Mouse (Mus musculus): ENCODE data around the gene Bcor. TPM values are rescaled to one million over a fixed set of nuclear protein-coding genes. Genes with fewer than 3 reads are reported as not detected.

Gene Bcor
- polyA plus RNA-seq, 1 experiment from 2014 or later = 4.5 TPM

DNA sequence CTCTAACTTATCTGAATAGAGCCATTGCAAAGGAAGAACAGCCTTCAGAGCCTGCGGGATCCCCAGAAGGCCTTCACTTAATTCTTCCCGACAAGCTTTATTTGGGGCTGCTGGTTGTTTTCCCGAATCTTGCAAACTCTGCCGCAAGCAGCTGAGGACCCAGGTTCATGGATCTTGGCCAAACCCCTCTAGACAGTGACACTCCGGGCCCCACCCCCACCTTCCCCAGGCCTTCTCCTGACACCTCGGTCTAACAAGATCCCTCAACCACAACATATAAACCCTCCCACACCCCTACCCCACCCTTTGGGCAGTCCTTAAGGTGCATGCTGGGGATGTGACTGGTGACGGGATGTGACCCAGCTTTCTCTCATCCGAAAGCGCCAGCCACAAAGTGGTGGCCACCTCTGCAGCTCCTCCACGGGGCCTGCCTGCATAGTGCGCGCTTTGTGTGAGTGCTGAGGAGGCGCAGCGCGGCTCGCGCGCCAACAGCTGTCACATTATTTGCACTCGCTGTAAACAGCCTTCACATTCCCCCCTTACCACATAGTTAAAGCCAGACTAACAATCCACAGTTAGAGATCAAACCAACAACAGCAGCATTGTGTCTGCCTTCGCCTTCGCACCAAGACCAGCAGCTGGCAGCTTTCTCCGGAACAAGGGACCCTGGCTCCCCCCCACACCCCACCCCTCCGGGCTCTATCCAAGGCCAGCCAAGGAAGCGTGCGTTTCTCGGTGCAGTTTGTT, 91.0 kb downstream of the Bcor start:
- Histone ChIP-seq H3K4me2 (ENCODE audit: low read depth, low read length) (no peak overlapping the region), H3K4me1 (ENCODE audit: control insufficient read depth, low read depth, low read length) (peaks cover 13% of the 10 kb centered on the region), H3K27ac (ENCODE audit: low read length) (no peak overlapping the region), H3K4me3 (ENCODE audit: low read depth, low read length) (no peak overlapping the region), H3K27me3 (ENCODE audit: control insufficient read depth, insufficient read depth, low read depth, low read length) (peaks cover 11% of the 10 kb centered on the region), H3K9ac (ENCODE audit: low read depth, low read length) (no peak overlapping the region), H3K9me3 (replicated peaks; ENCODE audit: control insufficient read depth, low read length) (no peaks in the 10 kb centered on the region), H3K36me3 (ENCODE audit: control insufficient read depth, insufficient read depth) (no peaks in the 10 kb centered on the region)
- WGBS (ENCODE audit: insufficient replicate concordance) = 15% methylated on average over 26 of the region's 26 CpGs
- ATAC-seq (ENCODE audit: low read depth) = no peak

DNA sequence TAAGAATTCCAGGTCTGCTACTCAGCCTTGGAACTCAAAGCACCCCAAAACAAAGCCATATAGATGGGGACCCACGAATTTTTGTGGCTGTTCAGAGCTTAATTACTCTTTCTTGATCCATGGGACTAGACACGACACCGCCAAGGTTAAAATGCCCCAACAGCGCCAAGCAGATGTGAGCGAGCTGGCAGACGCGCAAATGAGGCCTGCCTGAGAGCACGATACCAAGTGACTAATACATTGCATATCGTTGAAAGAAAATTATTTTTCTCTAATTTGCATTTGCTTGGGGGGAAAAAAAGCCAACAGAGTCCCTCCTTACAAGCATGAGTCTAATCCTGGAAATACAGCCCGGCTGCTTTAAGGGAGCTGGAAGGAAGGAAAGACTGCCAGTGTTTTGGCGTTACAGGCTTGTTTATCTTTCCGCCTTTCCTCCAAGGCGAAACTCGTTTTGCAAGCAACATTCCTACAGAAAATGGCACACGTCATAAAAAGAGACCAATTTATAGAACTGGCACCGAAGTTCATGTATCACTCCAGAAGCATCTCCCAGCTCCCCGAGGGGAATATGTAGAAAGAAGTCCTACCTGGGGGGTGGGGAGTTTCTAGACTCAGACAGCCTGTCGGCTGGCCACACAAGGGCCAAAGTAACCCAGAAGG, 92.2 kb downstream of the Bcor start:
- no peak overlapping the region for H3K4me3 ChIP-seq (ENCODE audit: low read depth, low read length)
- no peak overlapping the region for H3K4me2 ChIP-seq (ENCODE audit: low read depth, low read length)
- H3K27ac ChIP-seq (ENCODE audit: low read length) = no peak overlapping the region
- ATAC-seq (ENCODE audit: low read depth) = no peak
- H3K27me3 ChIP-seq (ENCODE audit: control insufficient read depth, insufficient read depth, low read depth, low read length) = peaks cover 11% of the 10 kb centered on the region
- peaks cover 13% of the 10 kb centered on the region for H3K4me1 ChIP-seq (ENCODE audit: control insufficient read depth, low read depth, low read length)
- H3K9ac ChIP-seq (ENCODE audit: low read depth, low read length) = no peak overlapping the region
- WGBS (ENCODE audit: insufficient replicate concordance) = 38% methylated on average over 18 of the region's 18 CpGs
- no peaks in the 10 kb centered on the region for H3K9me3 ChIP-seq (replicated peaks; ENCODE audit: control insufficient read depth, low read length)
- H3K36me3 ChIP-seq (ENCODE audit: control insufficient read depth, insufficient read depth) = no peaks in the 10 kb centered on the region

DNA sequence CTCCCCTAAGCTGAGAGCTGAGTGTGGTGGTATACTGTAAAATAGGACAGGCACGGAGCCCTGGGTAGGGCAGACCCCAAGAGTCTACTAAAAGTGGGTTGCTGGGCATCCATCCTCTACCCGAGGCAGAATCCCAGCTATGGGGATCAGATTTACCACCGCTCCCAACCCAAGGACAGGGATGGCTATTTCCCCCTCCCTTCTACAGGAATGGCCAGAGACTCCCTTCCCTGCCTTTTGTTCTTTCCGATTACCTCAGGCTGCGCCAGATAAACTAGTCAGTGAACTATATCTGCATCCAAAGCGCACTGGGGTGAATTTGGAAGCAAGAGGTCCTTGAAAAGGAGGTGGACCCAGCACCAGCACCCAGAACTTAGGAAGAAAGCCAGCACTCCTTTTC, 93.1 kb downstream of the Bcor start:
- no peaks in the 10 kb centered on the region for H3K9me3 ChIP-seq (replicated peaks; ENCODE audit: control insufficient read depth, low read length)
- peaks cover 10% of the 10 kb centered on the region for H3K4me1 ChIP-seq (ENCODE audit: control insufficient read depth, low read depth, low read length)
- ATAC-seq (ENCODE audit: low read depth) = no peak
- H3K36me3 ChIP-seq (ENCODE audit: control insufficient read depth, insufficient read depth) = no peaks in the 10 kb centered on the region
- peaks cover 11% of the 10 kb centered on the region for H3K27me3 ChIP-seq (ENCODE audit: control insufficient read depth, insufficient read depth, low read depth, low read length)
- H3K27ac ChIP-seq (ENCODE audit: low read length) = no peak overlapping the region
- H3K4me3 ChIP-seq (ENCODE audit: low read depth, low read length) = no peak overlapping the region
- H3K4me2 ChIP-seq (ENCODE audit: low read depth, low read length) = no peak overlapping the region
- 40% methylated on average over 6 of the region's 6 CpGs for WGBS (ENCODE audit: insufficient replicate concordance)
- H3K9ac ChIP-seq (ENCODE audit: low read depth, low read length) = no peak overlapping the region

DNA sequence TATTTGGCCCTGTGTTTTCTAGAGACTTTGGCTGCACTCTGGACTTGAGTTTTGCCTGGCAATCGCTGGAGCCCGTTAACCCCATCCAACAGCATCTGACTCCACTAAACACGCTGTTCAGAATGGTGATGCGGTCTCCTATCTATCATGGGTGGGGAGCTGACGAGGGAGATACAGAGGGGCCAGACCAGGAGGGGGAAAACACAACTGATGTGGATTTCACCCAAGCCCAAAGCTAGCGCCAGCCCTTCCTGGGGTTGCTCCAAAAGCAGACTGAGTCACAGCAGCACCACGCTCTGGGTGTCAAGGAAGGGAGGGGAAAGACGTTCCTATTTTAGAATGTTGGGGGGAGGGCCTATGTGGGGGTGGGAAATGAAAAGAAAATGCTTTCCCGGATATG, 94.4 kb downstream of the Bcor start:
- H3K27ac ChIP-seq (ENCODE audit: low read length) = no peak overlapping the region
- H3K4me1 ChIP-seq (ENCODE audit: control insufficient read depth, low read depth, low read length) = peaks cover 10% of the 10 kb centered on the region
- H3K9ac ChIP-seq (ENCODE audit: low read depth, low read length) = no peak overlapping the region
- peaks cover 11% of the 10 kb centered on the region for H3K27me3 ChIP-seq (ENCODE audit: control insufficient read depth, insufficient read depth, low read depth, low read length)
- H3K9me3 ChIP-seq (replicated peaks; ENCODE audit: control insufficient read depth, low read length) = no peaks in the 10 kb centered on the region
- 19% methylated on average over 9 of the region's 9 CpGs for WGBS (ENCODE audit: insufficient replicate concordance)
- no peak; the same call in 1 of the 2 replicates for ATAC-seq (ENCODE audit: low read depth)
- H3K4me2 ChIP-seq (ENCODE audit: low read depth, low read length) = no peak overlapping the region
- no peak overlapping the region for H3K4me3 ChIP-seq (ENCODE audit: low read depth, low read length)
- no peaks in the 10 kb centered on the region for H3K36me3 ChIP-seq (ENCODE audit: control insufficient read depth, insufficient read depth)

DNA sequence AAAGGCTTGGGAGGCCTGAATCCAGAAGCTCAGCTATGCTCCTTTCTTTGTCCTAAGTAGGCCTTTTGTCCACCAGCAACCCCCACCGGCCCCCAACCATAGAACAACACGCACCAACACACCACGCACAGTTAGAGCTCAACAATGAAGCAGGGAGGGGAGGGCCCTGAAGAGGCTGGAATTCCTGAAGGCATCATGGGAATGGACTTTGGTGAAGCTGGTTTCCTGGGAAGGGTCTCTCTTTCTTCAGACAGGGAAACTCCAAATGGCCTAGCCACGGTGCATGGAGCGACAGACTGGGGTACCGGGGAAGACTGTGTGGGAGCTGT, 97.3 kb downstream of the Bcor start:
- no peak for ATAC-seq (ENCODE audit: low read depth)
- Histone ChIP-seq H3K27ac (ENCODE audit: low read length) (no peak overlapping the region), H3K4me3 (ENCODE audit: low read depth, low read length) (no peak overlapping the region), H3K9me3 (replicated peaks; ENCODE audit: control insufficient read depth, low read length) (no peaks in the 10 kb centered on the region), H3K9ac (ENCODE audit: low read depth, low read length) (no peak overlapping the region), H3K27me3 (ENCODE audit: control insufficient read depth, insufficient read depth, low read depth, low read length) (peaks cover 2% of the 10 kb centered on the region; the same call in 1 of the 2 replicates), H3K4me2 (ENCODE audit: low read depth, low read length) (no peak overlapping the region), H3K36me3 (ENCODE audit: control insufficient read depth, insufficient read depth) (no peaks in the 10 kb centered on the region; the same call in 1 of the 2 replicates), H3K4me1 (ENCODE audit: control insufficient read depth, low read depth, low read length) (peaks cover 7% of the 10 kb centered on the region; the same call in 1 of the 2 replicates)
- 52% methylated on average over 6 of the region's 6 CpGs for WGBS (ENCODE audit: insufficient replicate concordance)

- 46% methylated on average over 24 of the region's 24 CpGs for WGBS (ENCODE audit: insufficient replicate concordance)
Measured at GRCm38 (mm10) chrX:12062121-12062931, 97.8 kb downstream of the Bcor start.

DNA sequence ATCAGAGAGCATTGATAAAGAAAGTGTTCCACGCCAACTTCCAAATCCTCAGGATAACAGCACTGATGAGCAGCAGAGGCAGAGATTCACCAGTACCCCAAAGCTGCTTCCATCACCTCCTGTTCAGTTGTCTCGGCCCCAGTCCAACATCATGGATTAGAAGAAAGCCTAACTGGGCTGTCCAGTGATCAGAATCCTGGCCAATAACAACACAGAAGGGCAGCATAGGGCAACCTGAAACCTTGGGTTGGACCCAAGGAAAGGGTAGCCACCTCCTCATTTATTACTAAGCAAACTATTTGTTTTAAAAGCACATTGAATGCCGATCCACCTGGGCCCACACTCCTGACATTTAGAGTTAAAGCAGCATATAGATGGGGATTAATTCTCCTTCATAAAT, 99.3 kb downstream of the Bcor start:
- no peak overlapping the region for H3K27ac ChIP-seq (ENCODE audit: low read length)
- H3K4me1 ChIP-seq (ENCODE audit: control insufficient read depth, low read depth, low read length) = no peaks in the 10 kb centered on the region; the same call in 1 of the 2 replicates
- H3K4me3 ChIP-seq (ENCODE audit: low read depth, low read length) = no peak overlapping the region
- H3K9ac ChIP-seq (ENCODE audit: low read depth, low read length) = no peak overlapping the region
- peaks cover 2% of the 10 kb centered on the region for H3K36me3 ChIP-seq (ENCODE audit: control insufficient read depth, insufficient read depth)
- no peaks in the 10 kb centered on the region for H3K9me3 ChIP-seq (replicated peaks; ENCODE audit: control insufficient read depth, low read length)
- H3K27me3 ChIP-seq (ENCODE audit: control insufficient read depth, insufficient read depth, low read depth, low read length) = peaks cover 2% of the 10 kb centered on the region; the same call in 1 of the 2 replicates
- ATAC-seq (ENCODE audit: low read depth) = no peak
- 60% methylated on average over 3 of the region's 3 CpGs for WGBS (ENCODE audit: insufficient replicate concordance)
- H3K4me2 ChIP-seq (ENCODE audit: low read depth, low read length) = no peak overlapping the region

More at GRCm38 (mm10) chrX:12062121-12062931, 97.8 kb downstream of the Bcor start:
- H3K9me3 ChIP-seq (replicated peaks; ENCODE audit: control insufficient read depth, low read length) = no peaks in the 10 kb centered on the region
- no peak overlapping the region for H3K9ac ChIP-seq (ENCODE audit: low read depth, low read length)
- H3K36me3 ChIP-seq (ENCODE audit: control insufficient read depth, insufficient read depth) = no peaks in the 10 kb centered on the region; the same call in 1 of the 2 replicates
- no peak overlapping the region for H3K27ac ChIP-seq (ENCODE audit: low read length)
- H3K4me3 ChIP-seq (ENCODE audit: low read depth, low read length) = no peak overlapping the region
- H3K27me3 ChIP-seq (ENCODE audit: control insufficient read depth, insufficient read depth, low read depth, low read length) = peaks cover 2% of the 10 kb centered on the region; the same call in 1 of the 2 replicates
- peaks cover 7% of the 10 kb centered on the region; the same call in 1 of the 2 replicates for H3K4me1 ChIP-seq (ENCODE audit: control insufficient read depth, low read depth, low read length)
- ATAC-seq (ENCODE audit: low read depth) = no peak
- no peak overlapping the region for H3K4me2 ChIP-seq (ENCODE audit: low read depth, low read length)

GRCm38 (mm10) chrX:12057210-12057609, 102.9 kb downstream of the Bcor start:
- no peak overlapping the region for H3K27ac ChIP-seq (ENCODE audit: low read length)
- no peak overlapping the region for H3K4me3 ChIP-seq (ENCODE audit: low read depth, low read length)
- WGBS (ENCODE audit: insufficient replicate concordance) = 83% methylated on average over 11 of the region's 11 CpGs
- H3K9me3 ChIP-seq (replicated peaks; ENCODE audit: control insufficient read depth, low read length) = no peaks in the 10 kb centered on the region
- no peak for ATAC-seq (ENCODE audit: low read depth)
- no peaks in the 10 kb centered on the region for H3K4me1 ChIP-seq (ENCODE audit: control insufficient read depth, low read depth, low read length)
- no peaks in the 10 kb centered on the region for H3K27me3 ChIP-seq (ENCODE audit: control insufficient read depth, insufficient read depth, low read depth, low read length)
- H3K36me3 ChIP-seq (ENCODE audit: control insufficient read depth, insufficient read depth) = peaks cover 2% of the 10 kb centered on the region
- H3K4me2 ChIP-seq (ENCODE audit: low read depth, low read length) = no peak overlapping the region
- no peak overlapping the region for H3K9ac ChIP-seq (ENCODE audit: low read depth, low read length)
